Mouse (Mus musculus) thymus, adult 18-20 months (tissue): ENCODE results near the gene Fgd3.

ENCODE experiments used
- DNase-seq, 2 experiments: peaks; one replicate each; pipeline ENCODE4 v3.0.0; 2022; ENCODE audit warnings: mixed read lengths in 2 of 2

The Fgd3 gene

GRCm38 (mm10) chr13:49320040-49320439 is at the start of gene Fgd3:
Gene Fgd3, minus strand, starts transcription at chr13:49320311.
- no peak for DNase-seq

GRCm38 (mm10) chr13:49369404-49369803 is 49.3 kb upstream of the Fgd3 start:
- no peak for DNase-seq

- no peak for DNase-seq
Measured at GRCm38 (mm10) chr13:49367657-49368440, 47.7 kb upstream of the Fgd3 start.

- DNase-seq: no peak
Measured at GRCm38 (mm10) chr13:49364716-49365115, 44.6 kb upstream of the Fgd3 start.

DNA sequence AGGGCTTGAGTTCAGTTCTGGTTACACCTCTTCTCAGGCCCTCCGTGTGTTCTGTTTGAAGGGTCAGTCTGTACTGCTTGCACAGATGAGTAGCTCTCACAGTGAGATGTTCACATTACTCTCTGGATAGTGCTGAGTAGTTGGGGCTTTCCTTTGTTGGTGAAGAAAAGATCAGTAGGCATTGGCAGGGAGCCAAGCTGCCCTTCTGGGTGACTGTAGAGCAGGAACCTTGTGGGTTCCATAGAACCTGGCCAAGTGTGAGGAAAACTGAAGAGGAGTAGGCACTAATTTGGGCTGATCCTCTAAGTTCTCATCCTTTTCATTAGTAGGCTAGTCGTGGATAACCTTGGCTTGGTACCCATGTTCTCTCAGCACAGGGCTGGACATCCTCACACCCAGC is 42.7 kb upstream of the Fgd3 start:
- DNase-seq: no peak

DNA sequence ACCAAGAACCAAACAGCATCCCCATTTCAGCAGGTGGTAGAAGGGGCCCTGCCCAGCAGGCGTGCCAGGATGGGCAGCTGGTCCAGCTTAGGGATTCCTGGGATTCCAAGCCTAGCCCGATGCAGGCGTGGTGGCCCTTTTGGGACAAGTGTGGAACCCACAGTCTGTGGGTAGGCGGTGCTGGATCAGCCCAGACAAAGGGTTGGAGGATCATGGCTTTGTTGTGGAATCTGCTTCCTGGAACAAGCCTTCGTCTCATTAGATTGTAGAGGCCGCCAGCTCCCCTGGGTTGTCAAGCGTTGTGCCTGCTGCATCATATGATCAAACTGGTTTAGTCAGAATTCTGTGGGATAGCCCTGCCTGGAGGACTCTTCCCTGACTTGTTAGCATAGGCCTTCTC is 42.3 kb upstream of the Fgd3 start:
- no peak for DNase-seq

- no peak for DNase-seq
Measured at GRCm38 (mm10) chr13:49360906-49361406, 40.8 kb upstream of the Fgd3 start.

- no peak for DNase-seq
Measured at GRCm38 (mm10) chr13:49358184-49358583, 38.1 kb upstream of the Fgd3 start.

DNA sequence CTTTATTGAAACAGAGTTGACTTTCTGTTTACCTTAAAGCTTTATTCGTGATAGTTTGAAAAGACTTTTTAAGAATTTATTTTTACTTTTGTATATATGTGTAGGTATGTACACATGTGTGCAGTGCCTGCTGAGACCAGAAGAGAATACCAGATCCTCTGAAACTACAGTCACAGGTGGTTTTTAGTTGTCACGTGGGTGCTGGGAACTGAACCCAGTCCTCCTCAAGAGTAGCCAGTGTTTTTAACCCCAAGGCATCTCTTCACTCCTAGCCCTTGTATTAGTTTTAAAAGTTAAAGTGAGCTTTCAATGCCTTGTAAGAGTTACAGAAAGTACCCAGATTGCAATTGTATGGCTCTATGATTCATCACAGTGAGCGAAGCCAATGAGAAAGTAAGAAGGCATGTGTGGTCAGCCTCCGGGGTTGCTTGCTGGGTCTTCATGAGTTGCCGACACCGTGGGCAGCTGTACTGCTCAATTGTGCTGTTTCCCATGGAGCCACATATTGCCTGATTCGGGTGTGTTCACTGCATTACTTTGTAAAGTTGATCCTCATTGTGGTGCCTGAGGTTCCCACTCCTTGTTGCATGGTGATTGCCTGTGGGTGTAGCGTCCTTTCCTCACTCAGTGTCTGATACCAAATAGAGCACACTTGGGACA is 37.4 kb upstream of the Fgd3 start:
- DNase-seq: no peak

- no peak for DNase-seq
Measured at GRCm38 (mm10) chr13:49356090-49356489, 36.0 kb upstream of the Fgd3 start.

- no peak for DNase-seq
Measured at GRCm38 (mm10) chr13:49355461-49356061, 35.5 kb upstream of the Fgd3 start.

DNA sequence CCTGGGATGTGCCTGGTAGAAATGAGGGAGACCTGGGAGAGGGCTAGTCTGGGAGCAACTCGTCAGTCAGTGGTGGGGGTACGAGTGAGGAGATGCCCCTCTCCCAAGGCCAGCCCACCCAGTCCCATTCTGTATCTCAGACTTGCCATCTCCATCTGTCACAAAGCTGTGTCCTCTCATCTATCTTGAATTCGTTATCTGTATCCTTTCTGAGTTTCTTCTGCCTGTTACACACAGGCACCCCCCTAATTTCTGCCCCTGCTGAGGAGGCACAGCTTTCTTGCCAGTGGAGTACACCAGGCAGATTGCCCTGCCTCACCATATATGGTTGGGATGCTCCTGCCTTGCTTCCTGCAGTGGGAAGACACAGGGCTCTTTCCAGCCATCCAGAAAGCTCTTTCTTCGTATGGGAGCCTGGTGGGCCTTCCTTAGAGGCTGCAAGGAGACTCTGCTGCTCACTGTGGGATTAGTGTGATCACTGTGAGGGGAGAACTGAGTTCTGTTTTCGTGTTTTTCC is 33.9 kb upstream of the Fgd3 start:
- no peak for DNase-seq

DNA sequence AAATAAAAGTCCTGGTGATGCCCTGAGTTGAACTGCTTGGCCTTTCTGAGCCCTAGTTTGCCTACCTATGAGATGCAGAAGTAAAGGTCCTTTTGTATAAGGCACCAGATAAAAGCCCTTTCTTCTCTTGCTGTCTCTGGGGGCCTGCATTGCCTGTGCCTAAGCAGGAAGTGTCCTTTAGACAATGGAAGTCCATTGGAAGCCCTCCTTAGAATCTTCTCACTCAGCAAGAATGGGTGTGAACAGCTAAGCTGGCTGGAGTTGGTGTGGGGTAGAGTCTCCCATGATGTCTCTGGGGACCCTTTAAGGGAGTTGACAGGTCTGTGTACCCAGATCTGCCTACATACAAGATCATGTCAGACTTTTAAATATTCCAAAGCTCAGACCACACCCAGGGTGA is 33.3 kb upstream of the Fgd3 start:
- DNase-seq: no peak

GRCm38 (mm10) chr13:49352581-49353159 is 32.6 kb upstream of the Fgd3 start:
- DNase-seq: no peak

DNA sequence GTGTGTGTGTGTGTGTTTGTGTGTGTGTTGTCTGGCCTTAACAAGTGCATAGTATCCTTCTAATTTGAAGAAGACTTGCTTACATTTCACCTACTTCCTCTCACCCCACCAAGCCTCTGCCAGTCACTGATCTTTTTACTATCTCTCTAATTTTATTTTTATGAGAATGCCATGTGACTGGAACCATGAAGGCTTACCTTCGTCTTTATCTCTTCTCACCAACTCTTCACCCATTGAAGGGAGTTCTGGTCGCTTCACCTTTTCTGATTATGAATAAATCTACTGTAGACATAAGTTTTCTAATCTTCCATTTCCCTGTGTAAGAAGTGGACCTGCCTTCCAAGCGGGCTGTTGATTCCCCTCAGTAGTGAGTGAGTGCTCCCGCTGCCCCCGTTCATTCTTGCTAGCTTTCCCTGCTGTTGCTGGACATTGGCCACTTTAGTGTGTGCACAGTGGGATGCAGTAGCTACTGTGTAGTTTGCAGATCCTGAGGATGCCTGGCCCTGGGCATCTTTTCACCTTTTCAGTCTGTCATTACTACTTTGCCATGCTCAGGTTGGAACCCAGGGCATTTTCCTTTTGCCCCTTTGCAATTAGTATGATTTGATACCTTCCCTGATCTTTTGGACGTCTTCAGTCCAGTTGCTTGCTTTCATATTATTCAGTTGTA is 29.9 kb upstream of the Fgd3 start:
- DNase-seq: no peak

- no peak for DNase-seq
Measured at GRCm38 (mm10) chr13:49349335-49349734, 29.2 kb upstream of the Fgd3 start.

DNA sequence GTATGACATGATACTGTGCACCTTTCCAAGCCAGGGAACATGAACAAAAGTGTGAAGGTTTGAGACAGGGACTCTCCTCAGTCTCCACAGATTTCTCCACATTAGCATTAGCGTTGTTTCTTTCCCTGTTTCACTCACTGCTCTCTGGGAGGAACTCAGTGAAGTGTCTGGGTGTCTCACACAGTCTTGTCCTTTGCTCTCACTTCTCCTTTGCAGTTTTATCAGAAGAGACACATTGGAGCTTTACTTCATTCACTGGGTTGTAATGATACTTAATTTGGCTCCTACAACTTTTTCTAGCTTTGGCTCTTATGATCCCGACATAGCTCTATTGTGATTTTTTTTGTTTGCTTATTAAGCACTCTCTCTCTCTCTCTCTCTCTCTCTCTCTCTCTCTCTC is 28.4 kb upstream of the Fgd3 start:
- no peak for DNase-seq

DNA sequence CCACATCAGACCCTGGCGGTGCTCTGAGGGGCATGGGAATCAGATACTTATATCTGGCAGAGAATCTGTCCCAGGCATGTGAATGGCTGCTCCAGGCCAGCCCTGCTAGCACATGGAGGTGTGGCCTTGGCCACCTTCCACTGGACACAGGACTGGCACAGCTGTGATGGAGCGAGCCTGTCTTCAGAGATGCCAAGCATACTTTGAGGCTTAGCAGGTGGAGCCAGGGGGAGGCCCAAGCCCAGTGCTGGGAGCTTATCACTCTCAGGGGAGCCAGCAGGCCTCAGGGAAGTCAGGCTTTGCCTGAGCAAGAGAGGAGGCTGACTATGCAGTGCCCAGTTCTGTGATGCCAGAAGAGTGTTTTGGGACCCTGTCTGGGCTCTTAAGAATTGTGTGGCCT is 25.4 kb upstream of the Fgd3 start:
- no peak for DNase-seq

- no peak for DNase-seq
Measured at GRCm38 (mm10) chr13:49344567-49344966, 24.5 kb upstream of the Fgd3 start.

- no peak for DNase-seq
Measured at GRCm38 (mm10) chr13:49342723-49343100, 22.6 kb upstream of the Fgd3 start.

- DNase-seq: no peak
Measured at GRCm38 (mm10) chr13:49341831-49342722, 22.0 kb upstream of the Fgd3 start.
